16 mouse cellular contexts compared by ENCODE assay signal in the genomic region with DNA sequence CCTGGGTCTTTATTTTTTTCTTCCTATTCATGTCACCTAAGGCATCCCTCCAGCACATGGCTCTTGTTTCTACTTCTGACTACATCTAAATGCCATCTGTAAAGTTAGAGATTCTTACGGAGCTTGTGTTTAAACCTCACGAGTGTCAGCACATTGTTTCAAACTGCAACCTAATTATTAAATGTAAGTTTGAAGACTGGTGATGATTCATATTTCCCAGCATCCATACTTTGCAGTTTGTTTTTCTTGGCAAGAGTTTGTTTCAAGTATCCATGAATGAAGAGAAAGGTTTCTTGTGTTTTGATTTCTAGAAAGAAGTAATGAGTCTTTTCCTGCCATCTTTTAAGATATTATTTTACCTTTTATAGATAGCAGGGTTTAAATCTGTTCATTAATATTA.
"Had no signal": no experiment of that assay in that cellular context is flagged by ENCODE, and none has a peak within 500 bp of the region (broad histone marks: within the 10 kb centered on the region; RNA-seq: fewer than 3 reads in every experiment).

No protein-coding gene starts in this region.

- H3K9me3 ChIP-seq: limb, embryonic 13.5 days; liver, embryonic 15.5 days; neural tube, embryonic 12.5 days had no signal

- H3K9ac ChIP-seq: limb, embryonic 13.5 days; liver, embryonic 15.5 days; neural tube, embryonic 12.5 days had no signal

- DNase-seq: kidney, adult 9 months; kidney, postnatal 36 days; layer of hippocampus, adult 9-11 months; layer of hippocampus, postnatal 36 days; lung, adult 2 months; lung, postnatal 36 days; midbrain, embryonic 14.5 days; spleen, adult 18-20 months; thymus, adult 2 months; thymus, postnatal 25 days had no signal

- H3K36me3 ChIP-seq: limb, embryonic 13.5 days; liver, embryonic 15.5 days; neural tube, embryonic 12.5 days had no signal

- H3K4me3 ChIP-seq: limb, embryonic 13.5 days; liver, embryonic 15.5 days; neural tube, embryonic 12.5 days had no signal

- H3K27ac ChIP-seq: kidney, postnatal 0 days; liver, embryonic 15.5 days; neural tube, embryonic 12.5 days had no signal

- H3K4me1 ChIP-seq: liver, embryonic 15.5 days; neural tube, embryonic 12.5 days had no signal

- H3K27me3 ChIP-seq: limb, embryonic 13.5 days; liver, embryonic 15.5 days; neural tube, embryonic 12.5 days had no signal

- ATAC-seq: lung, postnatal 0 days had no signal

- H3K4me2 ChIP-seq: limb, embryonic 13.5 days; liver, embryonic 11.5 days; liver, embryonic 15.5 days; neural tube, embryonic 12.5 days had no signal
